Mouse (Mus musculus): ENCODE measurements around the gene Eif3j1. TPM values are rescaled to one million over a fixed set of nuclear protein-coding genes. Genes with fewer than 3 reads are reported as not detected.

The Eif3j1 gene
- polyA plus RNA-seq (2012; rRNA removed) = 5.6 and 7.1 TPM in 2 replicates

GRCm38 (mm10) chr2:122027862-122028755 lies at the start of gene Eif3j1:
Eif3j1 (plus strand) TSS chr2:122028546.

Other genes with a start within 250 kb of the Eif3j1 start
- gene Frmd5, start 221.5 kb upstream of the Eif3j1 start, polyA plus RNA-seq (2012; rRNA removed) = 122 and 129 TPM in 2 replicates
- gene Casc4, start 161.6 kb upstream of the Eif3j1 start, polyA plus RNA-seq (2012; rRNA removed) = 31.9 and 44.9 TPM in 2 replicates
- 4.5 and 5.6 TPM in 2 replicates for gene Ctdspl2, start 72.5 kb upstream of the Eif3j1 start, polyA plus RNA-seq (2012; rRNA removed)
- not detected in 2 replicates for gene Mageb3, start 72.5 kb upstream of the Eif3j1 start, polyA plus RNA-seq (2012; rRNA removed)
- 9.5 and 11.8 TPM in 2 replicates for gene Spg11, start 89.8 kb downstream of the Eif3j1 start, polyA plus RNA-seq (2012; rRNA removed)
- gene B2m, start 119.1 kb downstream of the Eif3j1 start, polyA plus RNA-seq (2012; rRNA removed) = 290 and 301 TPM in 2 replicates
- gene Trim69, start 132.2 kb downstream of the Eif3j1 start, polyA plus RNA-seq (2012; rRNA removed) = not detected in 2 replicates
- 1.7 and 2.3 TPM in 2 replicates for gene Patl2, start 157.6 kb downstream of the Eif3j1 start, polyA plus RNA-seq (2012; rRNA removed)
- not detected in 2 replicates for gene Terb2, start 157.7 kb downstream of the Eif3j1 start, polyA plus RNA-seq (2012; rRNA removed)
- gene Sord, start 206.2 kb downstream of the Eif3j1 start, polyA plus RNA-seq (2012; rRNA removed) = 8.9 and 11.9 TPM in 2 replicates